Mouse (Mus musculus): ENCODE data around the gene Fos.

Fos gene

DNA sequence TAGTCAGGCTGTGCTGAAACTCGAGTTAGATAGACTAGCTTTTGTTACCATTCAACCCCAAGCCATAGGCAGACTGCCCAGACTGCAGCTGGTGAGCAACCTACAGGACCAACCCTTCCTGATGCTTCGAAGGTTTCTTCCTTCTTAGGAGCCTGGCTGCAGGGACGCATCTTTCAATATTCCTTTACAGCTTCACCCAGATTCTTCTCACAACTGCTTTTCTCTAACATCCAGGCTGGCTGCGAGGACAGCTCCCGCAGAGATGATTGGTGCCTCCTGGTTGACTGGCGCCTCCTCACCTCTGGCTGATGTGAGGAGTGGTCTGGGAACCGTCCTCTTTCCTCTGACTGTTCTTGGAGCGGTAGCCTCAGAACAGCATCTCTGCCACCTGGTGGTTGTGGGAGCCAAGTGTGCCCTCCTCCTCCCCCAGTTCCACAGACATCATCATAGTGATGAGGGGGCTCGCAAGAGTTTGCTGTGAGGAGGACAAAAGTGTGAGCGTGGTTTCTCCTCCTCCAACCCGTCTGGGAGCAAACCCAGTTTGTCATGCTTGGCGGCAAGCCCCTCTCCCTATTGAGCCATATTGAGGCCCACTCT is 14.0 kb downstream of the Fos start:
- DNase-seq (ENCODE audit: low spot score in 2 of 2) = peak; percentile 69 to 71

DNA sequence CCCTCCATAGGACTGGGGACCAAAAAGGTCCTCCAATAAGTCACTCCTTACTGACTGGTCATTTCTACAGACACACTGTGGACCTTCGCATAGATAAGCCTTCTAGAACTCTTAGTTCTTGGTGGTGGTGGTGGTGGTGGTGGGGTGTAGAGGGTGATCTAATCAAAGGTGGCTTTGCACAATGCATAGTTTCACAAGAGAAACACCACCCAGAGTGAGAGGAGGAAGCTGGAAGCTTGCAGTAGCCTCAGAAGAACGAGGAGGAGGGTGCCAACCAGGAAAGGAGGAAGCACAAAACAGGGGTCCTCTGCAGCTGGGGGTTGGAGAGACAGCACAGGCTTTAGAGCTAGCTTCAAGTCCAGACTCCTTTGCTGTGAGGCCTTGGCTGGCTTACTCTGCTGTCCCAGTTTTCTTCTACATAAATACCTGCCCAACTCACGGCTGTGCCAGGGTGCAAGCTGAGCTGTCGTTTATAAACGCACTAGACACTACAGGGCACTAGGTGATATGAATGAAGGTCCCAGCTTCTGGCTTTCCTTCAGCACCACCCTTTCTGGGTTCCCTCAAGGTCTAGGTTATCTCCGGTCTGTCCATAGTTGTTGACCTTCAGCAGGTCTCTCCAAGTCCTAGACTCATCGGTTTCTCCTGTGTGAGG is 15.7 kb downstream of the Fos start:
- DNase-seq (ENCODE audit: low spot score in 2 of 2) = no peak

DNA sequence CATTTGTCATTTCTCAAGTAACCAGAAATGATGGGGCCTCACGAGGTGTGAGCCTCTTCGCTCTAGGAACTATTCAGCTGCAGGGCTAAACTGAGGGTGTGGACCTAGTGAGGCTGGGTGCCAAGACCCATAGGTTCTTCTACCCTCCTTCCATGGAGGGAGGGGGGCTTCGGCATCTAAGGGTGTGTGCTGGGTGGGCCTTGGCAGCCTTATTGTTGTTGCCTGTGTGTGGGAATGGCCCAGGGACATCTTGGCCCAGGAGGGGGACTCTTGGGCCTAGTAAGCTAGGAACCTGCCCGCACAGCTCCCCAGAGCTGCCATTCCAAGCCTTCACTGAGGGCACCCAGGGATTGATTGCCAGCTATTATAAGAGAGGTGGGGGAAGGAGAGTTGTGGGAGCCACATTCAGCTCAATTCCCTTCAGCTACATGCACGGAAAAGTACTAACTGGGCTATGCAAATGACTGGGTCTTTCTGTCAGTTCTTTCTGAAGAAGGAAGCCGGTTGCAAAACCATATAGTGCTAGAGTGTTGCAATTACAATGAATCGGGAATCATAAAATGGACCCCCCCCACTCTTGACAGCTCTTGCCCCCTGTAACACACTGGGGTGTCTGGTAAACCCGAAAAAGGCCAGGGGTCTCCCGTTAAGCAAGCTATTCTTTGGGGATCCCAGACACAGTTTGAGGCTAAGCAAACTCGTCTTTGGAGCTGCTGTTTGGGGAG is 16.6 kb downstream of the Fos start:
- no peak for DNase-seq (ENCODE audit: low spot score in 2 of 2)

DNA sequence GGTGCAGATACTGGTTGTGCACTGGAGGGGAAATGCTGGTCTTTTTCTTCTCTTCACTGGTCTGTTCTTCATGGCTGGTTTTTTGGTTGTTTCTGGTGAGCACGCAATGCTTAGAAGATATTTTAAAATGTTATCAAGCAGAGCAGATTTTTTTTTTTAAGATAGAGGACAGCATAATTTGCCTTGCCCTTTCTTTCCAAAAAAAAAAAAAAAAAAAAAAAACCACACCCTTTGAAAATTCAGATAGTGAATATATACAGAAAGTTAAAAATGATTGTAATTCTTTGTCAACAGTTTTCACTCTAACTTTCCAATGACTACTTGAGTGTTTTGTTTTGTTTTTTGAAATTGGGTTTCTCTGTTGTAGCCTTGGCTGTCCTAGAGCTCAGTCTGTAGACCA is 17.3 kb downstream of the Fos start:
- DNase-seq (ENCODE audit: low spot score in 2 of 2) = no peak

DNA sequence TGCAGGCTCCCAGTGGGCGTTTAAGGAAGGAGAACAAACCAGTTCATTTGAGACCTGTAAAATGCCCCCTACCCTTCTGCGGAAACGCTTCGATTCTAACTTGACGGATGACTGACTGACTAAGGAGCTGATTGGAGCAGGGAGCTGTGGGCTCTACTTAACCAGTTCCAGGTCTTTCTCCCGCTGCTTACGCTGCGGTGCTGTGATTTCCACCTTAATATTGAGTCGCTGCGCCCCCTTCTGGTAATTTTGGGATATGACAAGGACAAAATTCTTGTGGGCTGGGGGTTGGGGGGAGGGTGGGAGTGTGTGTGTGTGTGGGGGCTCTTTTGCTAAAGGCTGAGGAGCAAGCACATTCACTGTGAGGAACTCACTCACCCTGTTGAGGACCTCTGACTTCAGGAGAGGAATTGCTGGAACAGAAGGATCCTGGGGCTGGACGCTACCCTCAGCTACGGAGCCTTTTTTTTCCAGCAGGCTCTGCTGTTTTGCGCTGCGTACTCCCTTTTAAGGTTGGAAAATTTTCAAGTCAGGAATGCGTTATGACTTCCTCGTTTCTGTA is 18.5 kb downstream of the Fos start:
- peak in 1 of 2 experiments; percentile 50 for DNase-seq (ENCODE audit: low spot score in 2 of 2)

GRCm38 (mm10) chr12:85496336-85496735 is 22.6 kb downstream of the Fos start:
- DNase-seq (ENCODE audit: low spot score in 2 of 2) = no peak

GRCm38 (mm10) chr12:85496755-85497154 is 23.1 kb downstream of the Fos start:
- peak in 1 of 2 experiments; percentile 63 for DNase-seq (ENCODE audit: low spot score in 2 of 2)

DNA sequence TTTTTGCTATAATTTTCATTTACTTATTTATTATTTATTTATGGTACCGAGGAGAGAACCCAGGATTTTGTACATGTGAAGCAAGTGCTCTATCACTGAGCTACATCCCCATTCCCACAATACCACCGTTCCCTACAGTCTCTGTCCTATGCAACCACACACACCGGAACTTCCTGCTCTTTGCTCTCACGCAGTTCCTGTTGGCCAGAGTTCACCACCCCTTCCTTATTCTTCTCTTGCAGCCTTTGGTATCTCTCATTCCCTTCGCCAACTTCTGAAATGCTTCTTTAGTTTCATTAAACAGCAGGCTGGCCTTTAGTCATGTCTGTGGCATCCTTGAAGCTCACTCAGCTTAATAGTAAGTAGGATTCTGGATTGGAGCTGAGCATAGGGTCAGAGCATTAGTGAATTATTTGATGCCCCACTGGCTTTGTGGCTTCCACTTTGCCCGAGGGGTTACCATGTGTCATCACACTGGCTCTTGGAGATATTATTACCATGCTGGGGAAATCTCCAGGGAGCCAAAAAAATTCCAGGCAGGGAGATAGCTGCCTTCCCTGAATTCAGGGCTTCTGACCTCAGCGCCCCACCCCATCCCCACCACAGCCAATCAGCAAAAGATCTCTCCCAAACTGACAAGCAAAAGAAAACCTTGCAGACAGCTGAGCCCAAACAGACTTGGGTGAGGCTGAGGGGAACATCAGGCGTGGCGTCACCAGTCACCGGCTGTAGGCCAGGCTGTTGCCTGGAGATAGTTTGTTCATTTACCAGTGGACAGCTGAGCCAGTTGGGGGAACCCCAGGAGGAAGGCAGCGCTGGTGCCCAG is 23.8 kb downstream of the Fos start:
- DNase-seq (ENCODE audit: low spot score in 2 of 2) = no peak

- no peak for DNase-seq (ENCODE audit: low spot score in 2 of 2)
Measured at GRCm38 (mm10) chr12:85499001-85499400, 25.3 kb downstream of the Fos start.

GRCm38 (mm10) chr12:85502682-85503081 is 29.0 kb downstream of the Fos start:
- DNase-seq (ENCODE audit: low spot score in 2 of 2) = no peak

- DNase-seq (ENCODE audit: low spot score in 2 of 2) = no peak
Measured at GRCm38 (mm10) chr12:85508235-85508634, 34.5 kb downstream of the Fos start.

DNA sequence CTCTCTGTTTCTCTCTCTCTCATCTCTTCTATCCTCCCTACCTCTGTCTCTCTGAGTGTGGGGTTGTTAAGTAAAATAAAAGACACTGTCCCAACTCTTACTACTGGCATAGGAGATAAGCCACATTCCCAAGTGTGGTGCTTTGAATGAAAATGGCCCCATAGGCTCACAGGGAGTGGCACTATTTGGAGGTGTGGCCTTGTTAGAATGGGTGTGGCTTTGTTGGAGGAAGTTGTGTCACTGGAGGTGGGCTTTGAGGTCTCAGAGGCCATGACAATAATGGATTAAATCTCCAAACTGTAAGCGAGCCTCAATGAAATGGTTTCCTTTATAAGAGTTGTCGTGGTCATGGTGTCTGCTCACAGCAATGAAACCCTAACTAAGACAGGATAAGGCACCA is 36.3 kb downstream of the Fos start:
- no peak for DNase-seq (ENCODE audit: low spot score in 2 of 2)

DNA sequence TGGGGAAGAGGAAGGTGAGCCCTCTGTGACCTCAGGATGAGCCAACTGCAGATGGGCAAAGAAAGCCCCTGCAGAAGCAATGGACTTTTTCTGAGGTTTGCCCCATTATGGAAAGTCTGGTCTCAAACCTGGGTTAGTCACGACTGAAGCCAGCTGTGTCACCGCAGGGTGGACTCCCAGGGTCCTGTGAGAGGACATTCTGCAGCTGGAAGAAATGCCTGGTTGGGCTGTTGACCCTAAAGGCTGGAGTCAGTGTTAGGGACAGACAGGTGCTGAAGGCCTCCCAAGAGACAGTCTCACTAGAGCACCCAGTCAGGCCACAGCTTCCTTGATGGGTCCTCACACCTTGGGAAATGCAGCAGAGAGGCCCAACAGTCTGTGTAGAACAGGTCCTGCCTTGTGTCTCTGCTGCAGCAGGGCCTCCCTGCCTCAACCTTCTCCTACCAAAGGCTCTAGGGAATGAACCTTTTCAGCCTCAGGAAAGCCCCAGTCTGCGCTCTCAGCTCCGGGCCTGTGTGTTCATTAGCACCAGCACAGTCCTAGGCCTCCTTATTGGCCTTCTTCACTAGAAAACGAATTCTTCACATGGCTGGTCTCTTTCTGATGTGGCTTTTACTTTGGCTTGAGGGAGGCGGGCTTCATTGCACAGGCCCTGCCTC is 40.2 kb downstream of the Fos start:
- no peak for DNase-seq (ENCODE audit: low spot score in 2 of 2)

DNA sequence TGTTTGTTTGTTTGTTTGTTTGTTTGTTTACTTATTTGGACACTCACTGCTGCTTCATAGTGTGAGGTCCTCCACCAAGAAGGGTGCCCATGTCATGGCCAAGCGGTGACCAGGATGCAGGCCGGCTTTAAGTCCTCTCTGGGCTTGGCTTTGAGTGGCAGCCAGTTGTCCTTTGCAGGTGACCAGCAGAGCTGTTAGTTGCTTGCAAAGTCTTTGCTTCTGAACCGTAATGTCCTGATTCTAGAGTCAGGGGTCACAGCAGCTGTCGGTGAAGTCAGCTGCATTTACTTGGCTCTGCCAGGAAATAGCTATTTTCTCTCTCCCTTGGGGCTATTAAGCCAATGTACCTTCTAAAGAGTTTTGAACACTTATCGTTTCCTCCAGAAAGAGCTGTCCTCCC is 41.3 kb downstream of the Fos start:
- DNase-seq (ENCODE audit: low spot score in 2 of 2) = no peak

DNA sequence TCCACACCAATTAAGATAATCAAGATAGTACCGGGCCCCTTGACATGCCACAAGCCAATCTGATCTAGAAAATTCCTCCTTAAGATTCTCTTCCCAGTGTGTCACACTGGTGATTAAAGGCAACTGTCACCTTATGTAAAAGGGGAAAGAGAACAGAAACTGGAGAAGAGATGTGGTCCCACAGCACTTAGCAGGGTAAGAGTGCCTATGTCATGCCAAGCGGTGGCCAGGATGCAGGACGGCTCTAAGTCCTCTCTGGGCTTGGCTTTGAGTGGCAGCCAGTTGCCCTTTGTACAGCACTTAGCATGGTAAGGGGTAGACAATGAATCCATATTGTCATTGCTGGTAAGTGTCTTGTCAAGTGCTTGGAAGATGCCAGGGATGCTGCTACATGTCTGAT is 42.2 kb downstream of the Fos start:
- no peak for DNase-seq (ENCODE audit: low spot score in 2 of 2)

DNA sequence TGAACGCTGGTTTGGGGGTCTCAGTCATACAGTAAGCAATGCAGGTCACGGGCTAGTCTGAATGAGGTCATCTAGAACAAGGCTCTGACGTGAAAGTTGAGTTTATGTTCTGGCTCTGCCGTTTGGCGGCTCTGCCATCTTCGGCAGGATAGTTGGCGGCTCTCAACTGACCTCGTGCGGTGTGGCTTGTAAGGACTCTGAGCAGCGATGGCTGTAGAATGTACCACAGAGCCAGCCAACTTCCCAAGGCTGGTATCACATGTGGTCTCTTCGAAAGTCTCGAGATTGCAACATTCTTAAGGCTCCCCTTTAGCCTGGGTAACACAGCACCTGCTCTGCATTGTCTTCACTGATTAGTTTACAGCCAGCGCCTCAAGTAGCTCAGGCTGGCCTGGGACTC is 43.6 kb downstream of the Fos start:
- no peak for DNase-seq (ENCODE audit: low spot score in 2 of 2)

- DNase-seq (ENCODE audit: low spot score in 2 of 2) = no peak
Measured at GRCm38 (mm10) chr12:85518009-85518408, 44.3 kb downstream of the Fos start.

DNA sequence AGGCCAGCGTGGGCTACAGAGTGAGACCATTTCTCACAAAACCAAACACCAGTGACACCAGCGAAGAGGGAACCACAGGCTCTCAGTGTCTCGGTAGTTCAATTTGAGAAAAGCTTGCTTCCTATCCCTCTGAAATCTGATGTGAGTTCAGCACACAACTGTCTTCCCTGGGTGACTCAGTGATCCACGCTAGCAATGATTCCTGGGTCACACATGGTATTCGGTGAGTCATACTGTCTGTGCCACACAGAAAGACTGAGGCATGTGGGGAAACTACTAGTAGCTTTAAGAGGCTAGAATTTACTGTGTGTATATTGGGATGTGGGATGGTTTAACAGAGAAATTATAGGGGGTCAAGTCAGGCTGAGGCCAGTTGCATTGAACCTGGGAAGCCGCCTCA is 45.9 kb downstream of the Fos start:
- DNase-seq (ENCODE audit: low spot score in 2 of 2) = no peak

DNA sequence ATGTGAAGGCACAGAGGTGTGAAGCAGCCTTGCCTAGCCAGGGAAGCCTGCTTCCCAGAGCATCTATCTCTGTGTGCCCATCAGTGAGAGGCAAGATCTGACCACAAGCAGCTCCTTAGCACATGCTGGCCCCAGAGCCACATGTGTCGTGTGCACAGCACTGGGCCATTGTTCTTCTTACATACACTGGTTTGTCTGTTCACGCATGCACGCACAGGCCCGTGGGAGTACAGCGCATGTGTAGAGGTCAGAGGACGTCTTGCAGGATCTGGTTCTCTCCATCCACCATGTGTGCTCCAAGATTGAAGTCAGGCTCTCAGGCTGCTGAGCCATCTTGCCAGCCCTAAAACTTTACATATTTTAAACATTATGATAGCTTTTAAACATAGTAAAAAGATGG is 47.4 kb downstream of the Fos start:
- no peak for DNase-seq (ENCODE audit: low spot score in 2 of 2)

DNA sequence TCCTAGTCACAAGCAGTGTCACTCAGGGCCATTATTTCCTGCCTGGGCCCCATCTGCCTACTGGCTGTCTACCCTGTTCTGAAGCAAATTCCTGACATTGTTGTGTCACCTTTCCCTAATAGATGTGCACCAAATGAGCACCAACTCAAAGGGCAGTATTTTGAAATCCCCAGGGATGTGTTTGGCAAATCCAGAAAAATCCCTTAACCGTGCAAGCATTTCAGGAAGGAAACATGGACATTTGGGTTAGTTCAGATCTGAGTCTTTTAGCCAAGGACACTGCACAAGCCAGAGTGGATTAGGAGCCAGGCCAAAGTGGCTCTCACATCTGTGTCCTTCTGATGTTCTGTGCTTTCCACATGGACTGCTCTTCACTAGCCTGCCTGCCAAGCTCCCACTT is 48.0 kb downstream of the Fos start:
- no peak for DNase-seq (ENCODE audit: low spot score in 2 of 2)

- DNase-seq (ENCODE audit: low spot score in 2 of 2) = no peak
Measured at GRCm38 (mm10) chr12:85522631-85523388, 49.1 kb downstream of the Fos start.

Data from frontal cortex, postnatal 14 days (tissue).